Mouse (Mus musculus): ENCODE data around the gene 4930451I11Rik.

Gene 4930451I11Rik

DNA sequence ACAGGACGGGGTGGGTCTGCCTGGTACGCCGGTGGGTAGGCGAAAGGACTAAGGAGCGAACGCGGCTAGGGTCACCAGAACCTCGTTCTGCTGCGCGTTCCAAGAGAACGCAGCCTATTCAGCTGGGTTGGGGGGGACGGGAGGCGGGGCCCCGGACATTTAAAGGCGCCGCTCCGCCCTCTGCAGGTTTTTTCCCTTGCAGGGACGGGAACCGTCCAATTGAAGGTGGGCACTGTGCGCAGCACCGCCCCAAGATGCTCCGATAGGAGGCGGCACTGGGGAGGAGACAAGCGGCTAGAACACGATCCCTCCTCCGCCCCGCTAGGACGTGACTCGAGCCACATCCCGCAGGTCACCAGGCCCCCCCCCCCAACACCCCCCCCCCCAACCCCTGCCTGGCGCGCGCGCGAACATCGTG, 32.4 kb downstream of the 4930451I11Rik start:
- peak; percentile 99 for DNase-seq

DNA sequence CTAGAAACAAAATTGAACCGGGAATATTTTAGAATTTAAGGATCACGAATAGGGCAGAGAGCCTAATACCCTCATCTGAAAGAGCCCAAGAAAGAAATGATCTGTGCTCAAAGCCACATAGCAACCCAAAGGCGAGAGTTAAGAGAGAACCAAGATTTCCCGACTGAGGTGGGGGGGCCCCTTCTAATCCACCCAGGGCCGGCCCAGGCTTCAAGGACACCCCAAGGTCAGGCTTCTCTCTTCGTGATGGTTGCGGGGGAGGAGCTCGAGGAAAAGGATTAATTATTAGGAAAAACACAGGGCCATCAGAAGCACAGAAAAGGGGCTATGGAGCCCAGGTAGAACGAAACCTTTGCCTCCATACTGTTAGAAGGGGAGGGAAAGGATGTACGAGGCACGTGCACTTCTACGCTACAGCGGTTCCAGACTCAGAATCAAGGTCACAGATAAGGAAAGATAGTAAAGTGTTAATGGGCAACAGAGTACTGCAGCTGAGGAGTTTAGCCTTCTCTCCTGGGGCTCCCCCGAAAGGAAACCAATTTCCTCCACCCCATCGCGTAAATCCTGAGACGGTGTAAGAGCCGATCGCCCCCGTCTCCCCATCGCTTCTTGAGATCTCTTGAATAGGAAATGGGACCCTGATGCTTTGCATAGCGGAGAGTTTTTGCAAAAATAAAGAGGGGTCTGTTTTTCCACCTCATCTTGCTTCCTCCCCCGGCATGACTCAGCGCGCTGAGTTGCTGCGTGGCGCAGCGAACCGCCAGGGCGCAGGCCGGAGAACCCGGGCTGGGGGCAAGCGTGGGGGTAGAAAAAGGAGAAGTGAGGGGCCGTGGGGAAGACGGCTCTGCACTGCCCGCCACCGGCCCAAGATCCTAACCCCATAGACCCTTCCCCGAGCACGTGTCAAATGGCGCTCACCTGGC, 33.1 kb downstream of the 4930451I11Rik start:
- no peak for DNase-seq

DNA sequence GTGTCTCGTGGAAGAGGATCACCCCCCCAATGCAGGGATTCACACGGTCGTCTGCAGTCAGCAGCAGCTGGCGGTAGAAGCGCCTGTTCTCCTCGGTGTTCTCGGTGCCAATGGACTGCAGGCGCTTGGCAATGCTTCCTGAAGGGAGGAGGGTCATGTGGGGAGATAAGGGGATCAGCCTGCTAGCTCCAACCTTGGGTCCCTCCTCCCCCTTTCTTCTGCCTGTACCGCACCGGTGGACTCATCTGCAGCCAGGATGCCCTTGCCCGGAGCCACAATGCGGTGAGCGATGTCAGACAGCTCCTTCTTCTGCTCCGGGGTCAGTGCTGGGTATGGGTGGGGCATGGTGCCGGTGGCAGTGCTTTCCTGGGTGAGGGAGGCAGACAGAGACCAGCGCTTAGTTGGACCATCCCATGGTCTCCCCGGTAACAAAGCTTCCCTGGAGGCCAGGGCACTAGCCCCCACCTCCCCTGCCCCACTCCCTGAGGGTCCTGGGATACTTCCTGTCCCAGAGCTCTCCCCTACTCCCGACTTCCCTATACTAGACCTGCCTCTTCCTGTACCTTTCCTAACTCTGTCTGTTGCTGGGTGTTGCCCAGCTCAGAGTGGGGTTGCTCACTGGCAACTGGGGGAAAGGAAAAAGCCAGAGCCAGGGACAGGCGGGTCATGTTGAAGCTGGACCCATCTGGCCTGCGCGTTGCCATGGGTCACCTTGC, 33.9 kb downstream of the 4930451I11Rik start, which contains the start of gene Fam57b:
Gene Fam57b, plus strand, starts transcription at position 258 of the 716 bp plus-strand sequence.
- DNase-seq: peak; percentile 49

DNA sequence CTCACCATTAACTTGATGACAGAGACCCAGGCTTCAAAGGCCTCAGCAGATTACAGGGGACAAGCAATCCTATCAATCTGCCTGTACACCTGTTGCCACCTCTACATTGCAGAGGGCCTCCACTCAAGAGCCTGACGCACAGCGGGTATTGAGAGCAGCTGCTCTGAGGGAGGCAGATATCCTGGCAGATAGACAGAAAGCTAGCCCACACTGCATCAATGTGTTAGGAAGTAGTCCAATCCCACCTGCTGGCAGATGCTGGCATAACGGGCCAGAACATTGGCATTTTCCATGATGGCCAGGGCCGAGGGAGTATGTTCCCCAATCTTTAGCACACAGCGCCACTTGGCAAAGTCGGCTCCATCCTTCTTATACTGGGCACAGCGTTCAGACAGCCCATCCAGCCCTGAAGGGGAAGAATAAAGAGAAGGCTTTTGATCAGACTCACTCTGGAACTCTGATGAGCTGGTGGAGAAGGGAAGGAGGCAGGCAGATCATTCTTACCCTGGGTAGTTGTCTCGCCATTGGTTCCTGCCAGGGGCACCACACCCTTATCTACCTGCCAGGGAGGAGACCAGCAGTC, 35.0 kb downstream of the 4930451I11Rik start:
- peak; percentile 38 for DNase-seq

DNA sequence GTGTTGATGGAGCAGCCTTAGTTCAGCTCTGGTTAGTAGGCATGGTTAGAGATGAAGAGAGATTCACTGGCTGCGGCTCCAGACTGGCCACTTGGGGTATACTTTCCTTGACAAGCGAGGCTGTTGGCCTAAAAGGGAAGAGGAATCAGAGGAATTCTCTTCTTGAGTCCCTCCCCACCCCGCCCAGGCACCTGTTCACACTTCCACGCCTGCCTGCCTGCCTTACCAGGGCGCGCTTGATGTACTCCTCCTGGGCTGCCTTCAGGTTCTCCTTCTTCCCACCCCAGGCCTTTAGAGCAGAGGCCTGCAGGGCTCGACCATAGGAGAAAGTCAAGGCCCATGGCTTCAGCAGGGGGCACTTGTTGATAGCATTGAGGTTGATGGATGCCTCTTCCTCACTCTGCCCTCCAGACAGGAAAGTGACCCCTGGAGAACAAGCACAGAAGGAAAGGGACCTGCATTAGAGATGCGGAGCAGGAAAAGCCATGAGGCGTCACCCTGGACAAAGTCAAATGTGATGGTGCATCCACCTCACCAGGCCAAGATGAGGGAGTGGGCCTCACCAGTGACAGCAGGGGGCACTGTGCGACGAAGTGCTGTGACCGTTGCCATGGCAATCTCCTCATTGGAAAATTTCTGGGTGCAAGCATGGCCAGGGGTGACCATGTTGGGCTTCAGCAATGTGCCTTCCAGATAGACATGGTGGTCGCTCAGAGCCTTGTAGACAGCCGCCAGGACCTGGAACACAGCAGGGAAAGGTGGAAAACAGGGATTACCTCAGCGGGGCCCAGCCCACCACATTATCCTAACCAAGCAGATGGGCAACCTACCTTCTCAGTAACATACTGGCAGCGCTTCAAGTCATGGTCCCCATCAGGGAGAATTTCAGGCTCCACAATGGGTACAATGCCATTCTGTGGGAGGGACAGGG, 35.8 kb downstream of the 4930451I11Rik start:
- DNase-seq: no peak

DNA sequence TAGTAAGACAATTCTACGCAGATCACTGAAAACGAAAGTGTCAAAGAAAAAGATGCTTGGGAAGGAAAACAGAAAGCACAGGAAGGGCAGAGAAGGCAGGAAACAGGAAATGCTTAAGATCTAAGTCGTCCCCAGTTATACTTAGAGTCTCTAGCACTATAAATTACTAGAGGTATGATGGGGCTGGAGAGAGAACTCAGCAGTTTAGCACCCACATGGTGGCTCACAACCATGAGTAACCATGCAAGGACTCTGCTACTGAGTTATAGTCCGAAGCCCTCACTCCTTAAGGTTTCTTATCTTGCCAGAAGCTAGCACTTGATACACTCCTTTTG, 37.2 kb downstream of the 4930451I11Rik start:
- DNase-seq: no peak

DNA sequence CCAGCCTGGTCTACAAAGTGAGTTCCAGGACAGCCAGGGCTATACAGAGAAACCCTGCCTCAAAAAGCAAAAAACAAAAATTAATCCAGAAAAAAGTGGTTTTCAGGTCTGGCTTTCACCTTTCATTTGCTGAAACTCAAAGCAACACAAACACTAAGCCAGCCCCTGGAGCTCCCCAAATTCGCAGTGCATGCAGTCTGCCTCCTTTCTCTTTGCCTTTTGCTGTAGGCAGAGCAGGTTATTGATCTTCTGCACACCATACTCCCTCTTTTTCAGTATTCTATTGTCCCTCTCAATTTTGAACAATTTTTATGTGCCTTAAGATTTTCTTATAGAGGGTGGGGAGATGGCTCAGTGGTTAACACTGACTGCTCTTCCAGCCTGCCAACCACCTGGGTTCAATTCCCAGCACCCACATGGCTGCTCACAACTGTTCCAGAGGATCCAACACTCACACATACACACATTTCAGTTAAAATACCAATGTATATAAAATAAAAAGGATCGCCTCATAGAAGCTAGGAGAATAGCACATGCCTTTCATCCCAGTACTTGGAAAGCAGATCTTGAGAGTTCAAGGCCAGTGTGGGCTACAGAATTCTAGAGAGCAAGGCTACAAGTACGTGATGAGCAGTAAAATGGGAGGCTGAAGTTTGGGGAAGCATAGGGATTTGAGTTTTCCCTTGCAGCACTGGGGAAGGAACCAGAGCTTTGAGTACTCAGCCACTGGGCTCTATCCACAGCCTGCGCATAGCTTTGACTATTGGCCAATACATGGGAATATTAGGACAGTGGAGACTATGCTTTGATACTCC, 37.8 kb downstream of the 4930451I11Rik start:
- DNase-seq: no peak

DNA sequence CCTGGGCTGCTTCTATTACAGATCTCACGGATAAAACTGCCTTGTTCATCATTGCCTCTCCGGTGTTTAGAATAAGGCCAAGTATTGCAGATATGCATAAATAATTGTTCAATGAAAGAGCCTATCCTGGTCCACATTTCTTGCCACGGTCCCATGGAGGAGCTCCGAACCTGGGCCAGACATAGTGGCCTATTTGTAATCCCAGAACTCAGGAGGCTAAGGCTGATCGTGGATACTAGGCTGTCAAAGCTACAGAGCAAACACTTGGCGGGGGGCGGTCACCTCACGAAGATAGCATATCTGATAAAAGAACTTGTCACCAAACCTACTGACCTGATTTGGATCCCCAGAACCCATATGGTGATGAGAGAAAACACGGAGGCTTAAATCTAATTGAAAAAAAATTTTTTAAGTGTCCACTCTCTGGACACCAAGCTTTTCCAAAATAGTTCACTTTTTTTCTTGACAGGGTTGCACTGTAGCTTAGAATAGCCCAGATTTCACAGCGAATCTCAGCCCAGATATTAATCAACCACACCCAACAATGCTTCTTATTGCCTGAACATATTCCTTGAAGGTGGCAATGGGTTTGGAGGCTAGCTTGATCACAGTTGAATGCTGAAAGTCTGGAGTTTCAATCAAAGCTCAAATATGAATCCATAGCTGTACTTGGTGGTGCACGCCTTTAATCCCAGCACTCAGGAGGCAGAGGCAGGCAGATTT, 38.6 kb downstream of the 4930451I11Rik start:
- no peak for DNase-seq

DNA sequence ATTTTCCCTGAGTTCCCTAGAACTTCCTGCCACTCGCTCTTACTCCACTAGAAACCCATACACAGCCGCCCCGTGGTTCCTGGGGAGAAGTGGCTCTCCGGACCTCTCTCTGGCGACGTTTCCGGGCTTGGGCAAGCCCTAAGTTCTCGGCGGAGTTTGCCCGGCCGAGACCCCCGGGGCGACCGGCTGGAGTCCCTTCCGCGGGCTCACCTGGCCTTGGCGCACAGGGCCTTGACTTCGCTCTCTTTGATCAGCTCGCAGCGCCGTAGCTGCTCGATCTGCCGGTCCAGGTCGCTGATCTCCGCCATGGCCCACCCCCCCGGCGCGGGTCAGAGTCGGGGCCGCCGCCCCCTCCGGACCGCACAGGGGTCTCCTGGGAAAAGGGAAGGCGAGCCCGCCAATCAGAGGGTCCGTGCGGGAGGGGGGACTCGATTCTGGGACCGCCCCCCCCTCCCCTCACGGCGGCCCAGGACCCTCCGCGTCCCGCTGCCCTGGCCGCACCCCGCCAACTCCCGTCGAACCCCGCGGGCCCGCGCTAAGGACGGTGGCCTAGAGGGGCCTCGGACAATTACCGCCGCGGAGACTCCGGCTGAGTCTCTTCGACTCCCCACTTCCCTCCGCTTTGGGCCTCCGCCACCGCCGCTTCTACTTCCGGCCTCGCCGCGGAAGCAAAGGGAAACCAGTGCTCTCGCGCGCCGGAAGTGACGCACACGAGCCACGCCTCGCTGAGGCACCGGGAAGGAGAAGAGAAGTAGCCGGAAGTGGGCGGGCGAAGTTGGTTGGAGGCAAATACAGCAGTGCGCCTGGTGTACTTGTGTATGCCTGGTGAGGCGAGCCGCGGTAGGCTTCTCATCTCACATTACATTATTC, 39.4 kb downstream of the 4930451I11Rik start, which contains the start of gene Ppp4c:
Gene Ppp4c, minus strand, starts transcription at position 646 of the 870 bp plus-strand sequence.
- peak; percentile 99 for DNase-seq

DNA sequence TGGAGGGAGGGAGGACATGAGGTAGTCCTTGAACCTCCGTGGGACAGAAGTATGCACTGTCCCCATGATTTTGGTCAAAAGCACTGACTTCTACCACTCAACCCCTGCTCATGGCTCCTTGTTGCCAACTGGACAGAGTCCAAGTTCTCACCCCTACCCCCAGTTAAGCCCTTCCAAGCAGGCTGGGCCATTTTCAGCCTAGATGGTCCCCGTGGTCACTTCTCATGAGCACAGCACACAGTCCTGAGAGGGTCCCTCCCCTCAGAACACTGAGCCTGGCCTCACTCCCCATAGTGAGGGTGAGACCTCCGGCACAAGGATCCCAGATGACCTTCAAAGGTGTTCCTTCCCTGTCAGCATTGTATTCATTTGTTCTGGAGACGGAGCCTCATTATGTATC, 42.3 kb downstream of the 4930451I11Rik start:
- DNase-seq: no peak

DNA sequence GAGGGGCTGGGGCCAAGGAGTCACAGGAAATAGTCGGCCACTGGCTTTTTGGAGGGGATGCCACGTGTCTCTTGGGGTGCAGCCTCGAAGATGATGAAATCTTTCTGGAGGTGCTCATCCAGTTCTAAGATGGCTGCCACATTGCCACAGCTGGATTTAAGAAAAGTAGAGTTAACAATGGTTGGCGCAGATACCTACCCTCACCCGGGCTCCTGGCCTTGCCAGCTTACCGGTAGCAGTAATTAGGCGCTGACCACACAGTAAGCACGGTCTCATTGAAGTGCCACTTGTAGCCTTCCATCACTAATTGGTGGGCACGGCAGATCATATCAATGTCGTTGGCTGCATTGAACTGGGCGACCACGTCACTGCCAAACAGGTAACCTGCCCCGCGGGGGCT, 45.3 kb downstream of the 4930451I11Rik start:
- DNase-seq: no peak

DNA sequence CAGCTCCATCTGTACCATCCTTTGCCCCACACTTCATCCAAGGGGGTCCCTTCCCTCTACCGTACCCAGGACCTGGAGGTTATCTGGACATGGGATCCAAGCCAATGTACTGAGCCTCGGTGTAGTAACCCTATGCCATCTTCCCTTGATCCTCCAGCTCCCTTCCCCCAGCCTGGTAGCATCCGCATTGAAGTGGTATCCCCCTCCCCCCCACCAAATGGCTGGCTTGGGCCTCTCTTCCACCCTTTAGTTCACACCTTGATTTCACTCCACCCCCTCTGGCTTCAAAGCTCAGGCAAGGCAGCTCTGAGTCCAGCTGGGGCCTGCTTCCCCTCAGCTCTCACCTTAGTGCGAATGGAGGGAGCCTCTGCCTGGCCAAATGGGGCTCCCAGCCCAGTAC, 46.4 kb downstream of the 4930451I11Rik start:
- DNase-seq: no peak

DNA sequence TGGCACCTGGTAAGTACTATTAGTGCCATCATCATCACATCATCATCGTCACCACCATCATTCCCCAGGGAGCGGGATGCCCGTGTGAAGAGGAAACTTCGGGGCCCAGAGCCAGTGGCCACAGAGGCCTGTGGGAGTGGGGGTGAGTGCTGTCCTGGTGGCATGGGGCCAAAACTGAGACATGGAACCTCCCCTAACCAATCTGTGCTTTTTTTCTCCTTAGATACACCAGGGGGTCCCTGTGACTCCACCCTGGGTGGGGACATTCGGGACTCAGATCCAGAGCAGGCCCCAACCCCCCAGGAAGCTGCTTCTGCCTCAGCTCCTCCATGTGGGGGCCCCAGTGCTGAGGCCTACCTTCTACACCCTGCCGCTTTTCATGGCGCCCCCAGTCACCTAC, 47.0 kb downstream of the 4930451I11Rik start:
- DNase-seq: no peak

DNA sequence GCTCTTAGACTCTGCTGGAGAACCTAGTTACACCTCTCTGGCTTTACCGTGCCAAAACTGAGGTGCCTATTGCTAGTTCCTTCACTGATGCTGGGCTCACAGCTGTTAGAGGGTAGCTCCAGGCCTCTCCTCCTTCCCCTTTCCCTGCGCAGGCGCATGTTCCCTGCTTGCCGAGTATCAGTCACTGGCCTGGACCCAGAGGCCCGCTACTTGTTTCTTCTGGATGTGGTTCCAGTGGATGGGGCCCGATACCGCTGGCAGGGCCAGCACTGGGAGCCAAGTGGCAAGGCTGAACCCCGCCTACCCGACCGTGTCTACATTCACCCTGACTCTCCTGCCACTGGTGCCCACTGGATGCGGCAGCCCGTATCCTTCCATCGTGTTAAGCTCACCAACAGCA, 48.7 kb downstream of the 4930451I11Rik start:
- DNase-seq: no peak

DNA sequence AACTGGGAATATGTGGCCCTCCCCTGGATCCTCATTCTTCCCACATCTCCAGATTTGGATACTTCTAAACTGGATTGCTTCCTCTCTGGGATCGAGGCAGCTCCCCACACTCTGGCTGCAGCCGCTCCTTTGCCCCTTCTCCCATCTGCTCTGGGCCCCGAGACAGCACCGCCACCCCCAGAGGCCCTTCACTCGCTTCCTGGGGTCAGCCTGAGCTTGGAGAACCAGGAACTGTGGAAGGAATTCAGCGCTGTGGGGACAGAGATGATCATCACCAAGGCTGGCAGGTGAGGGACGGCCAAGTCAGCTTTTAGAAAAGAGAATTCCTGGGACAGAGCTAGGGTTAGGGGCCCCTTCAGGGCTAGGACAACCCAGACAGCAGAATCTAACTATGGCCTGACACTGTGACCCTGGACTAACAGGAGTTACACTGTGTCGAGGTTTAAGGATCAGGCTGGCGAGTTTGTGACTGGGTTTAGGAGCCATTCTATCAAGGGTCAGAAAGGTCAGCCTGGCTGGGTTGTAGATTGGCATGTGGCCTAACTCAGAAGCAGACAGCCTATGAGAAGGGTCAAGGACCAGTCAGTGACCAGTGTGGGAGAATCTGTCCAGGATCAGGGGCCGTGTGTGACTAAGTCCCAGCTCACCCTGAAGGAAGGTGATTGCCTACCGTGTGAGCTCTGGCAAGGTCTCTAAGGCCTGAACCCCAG, 49.6 kb downstream of the 4930451I11Rik start:
- DNase-seq: no peak

DNA sequence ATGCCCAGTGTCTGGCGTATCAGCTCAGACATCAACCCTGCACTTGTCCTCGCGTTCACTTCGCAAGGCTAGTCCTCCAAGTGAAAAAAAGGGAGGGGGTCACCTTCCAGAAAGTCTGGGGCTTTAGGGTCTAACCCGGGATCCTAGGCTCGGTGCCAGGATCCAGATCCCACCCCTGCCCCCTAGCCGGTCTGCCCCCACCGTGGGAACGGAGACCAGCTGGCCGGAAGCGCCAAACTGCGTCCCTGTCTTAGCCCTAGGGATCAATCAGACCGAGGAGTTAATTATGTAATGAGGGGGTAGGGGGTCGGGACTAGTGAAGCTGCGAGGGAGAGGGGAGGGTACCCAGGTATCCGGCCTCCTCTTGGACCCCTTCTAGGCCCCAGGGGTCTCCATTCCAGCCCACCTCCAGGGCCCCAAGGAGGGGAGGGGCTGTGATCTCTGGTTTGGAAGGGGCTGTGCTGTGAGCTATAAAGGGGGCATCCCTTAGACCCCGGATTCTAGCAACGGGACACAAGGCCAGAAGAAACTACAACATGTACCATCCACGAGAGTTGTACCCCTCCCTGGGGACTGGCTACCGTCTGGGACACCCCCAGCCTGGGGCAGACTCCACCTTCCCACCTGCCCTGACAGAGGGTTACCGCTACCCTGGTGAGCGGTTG, 50.3 kb downstream of the 4930451I11Rik start, which contains the start of gene Tbx6:
Gene Tbx6, plus strand, starts transcription at position 513 of the 665 bp plus-strand sequence.
- DNase-seq: no peak
